12 mouse cellular contexts compared by ENCODE assay signal in the genomic region with DNA sequence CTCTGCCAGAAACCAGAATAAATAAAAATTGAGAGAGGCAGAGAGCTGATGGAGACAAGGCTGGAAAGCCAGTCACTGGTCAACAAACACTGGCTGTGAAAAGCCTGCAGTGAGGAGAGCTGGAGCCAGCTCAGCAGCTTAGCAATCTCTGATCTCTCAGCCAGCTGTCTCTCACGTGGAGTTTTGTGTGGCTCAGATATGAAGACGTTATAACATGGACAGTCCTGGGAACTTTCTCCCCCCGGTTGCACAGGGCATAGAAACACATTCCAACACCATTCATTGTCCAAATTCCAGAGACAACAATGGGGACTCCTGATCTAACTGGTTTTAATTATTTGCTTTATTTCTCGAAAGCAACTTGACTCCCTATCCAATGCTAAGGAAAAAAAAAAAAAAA. TPM values are rescaled to one million over a fixed set of nuclear protein-coding genes. Genes with fewer than 3 reads are reported as not detected.
A peak's percentile ranks its signal among the peaks of the same experiment; 100 is the strongest.
DNase-seq lines count a peak whose midpoint lies in the region; ATAC-seq lines count a peak whose summit lies in the region.
"Had no signal": no experiment of that assay in that cellular context is flagged by ENCODE, and none has a peak within 500 bp of the region (broad histone marks: within the 10 kb centered on the region; RNA-seq: fewer than 3 reads in every experiment).

No protein-coding gene starts in this region.

- 5% methylated on average over 4 of the region's 4 CpGs for whole genome bisulfite sequencing in heart, embryonic 16.5 days
- 4% methylated on average over 4 of the region's 4 CpGs for WGBS in hindbrain, embryonic 11.5 days
- 2% methylated on average over 4 of the region's 4 CpGs for WGBS in midbrain, embryonic 16.5 days

- no peak for ATAC-seq in heart, embryonic 16.5 days (replicated peaks; ENCODE audit: extremely low read depth, insufficient read depth, low FRiP score)
- ATAC-seq in hindbrain, embryonic 11.5 days (ENCODE audit: low FRiP score), result no peak
- ATAC-seq in midbrain, embryonic 16.5 days, result no peak

- intact Hi-C loops in heart, postnatal 14 days (cut with DNase I), result no loop called here

- no peak overlapping the region for H3K27ac ChIP-seq in heart, embryonic 16.5 days (ENCODE audit: low read length)
- peak overlapping the region; percentile 30; the same call in 1 of the 2 replicates for H3K27ac ChIP-seq in hindbrain, embryonic 11.5 days (ENCODE audit: low read depth, low read length)
- H3K27ac ChIP-seq in midbrain, embryonic 16.5 days (ENCODE audit: low read length), result peak overlapping the region; percentile 78
- H3K27ac ChIP-seq: liver, embryonic 15.5 days had no signal

- H3K36me3 ChIP-seq in heart, embryonic 16.5 days (ENCODE audit: control insufficient read depth, insufficient read depth), result no peaks in the 10 kb centered on the region
- H3K36me3 ChIP-seq in hindbrain, embryonic 11.5 days (ENCODE audit: control insufficient read depth, insufficient read depth, low read length), result no peaks in the 10 kb centered on the region
- no peaks in the 10 kb centered on the region for H3K36me3 ChIP-seq in midbrain, embryonic 16.5 days (ENCODE audit: control insufficient read depth, insufficient read depth, low read length)
- H3K36me3 ChIP-seq: liver, embryonic 15.5 days had no signal

- H3K27me3 ChIP-seq in heart, embryonic 16.5 days (ENCODE audit: control insufficient read depth, insufficient read depth, low read length), result peaks cover 19% of the 10 kb centered on the region
- H3K27me3 ChIP-seq in hindbrain, embryonic 11.5 days (ENCODE audit: control insufficient read depth, insufficient read depth, low read length), result no peaks in the 10 kb centered on the region
- H3K27me3 ChIP-seq in midbrain, embryonic 16.5 days (ENCODE audit: control insufficient read depth, insufficient read depth, low read depth, low read length), result no peaks in the 10 kb centered on the region

- peaks cover 15% of the 10 kb centered on the region for H3K4me1 ChIP-seq in heart, embryonic 16.5 days (ENCODE audit: control insufficient read depth, insufficient read depth, low read length)
- H3K4me1 ChIP-seq in hindbrain, embryonic 11.5 days (replicated peaks; ENCODE audit: control insufficient read depth, insufficient read depth, low read length), result 0 out of 2 replicates have a peak, but pooled peaks cover 2% of the 10 kb centered on the region
- H3K4me1 ChIP-seq in midbrain, embryonic 16.5 days (ENCODE audit: control insufficient read depth, insufficient read depth, low read length), result peaks cover 15% of the 10 kb centered on the region
- H3K4me1 ChIP-seq: liver, embryonic 15.5 days had no signal

- H3K4me2 ChIP-seq in heart, embryonic 16.5 days (ENCODE audit: low read depth, low read length), result peak overlapping the region; percentile 89
- H3K4me2 ChIP-seq in hindbrain, embryonic 11.5 days (replicated peaks; ENCODE audit: low read depth, low read length), result peak overlapping the region; percentile 79
- H3K4me2 ChIP-seq in midbrain, embryonic 16.5 days (ENCODE audit: low read length), result peak overlapping the region; percentile 76

- no peak overlapping the region for H3K4me3 ChIP-seq in heart, embryonic 16.5 days (ENCODE audit: low read length)
- peak overlapping the region; percentile 4; the same call in 1 of the 2 replicates for H3K4me3 ChIP-seq in hindbrain, embryonic 11.5 days (ENCODE audit: low read depth, low read length)
- H3K4me3 ChIP-seq in midbrain, embryonic 16.5 days (ENCODE audit: low read depth, low read length), result peak overlapping the region; percentile 87

- H3K9me3 ChIP-seq in heart, embryonic 16.5 days (replicated peaks; ENCODE audit: control insufficient read depth, low read length), result no peaks in the 10 kb centered on the region
- H3K9me3 ChIP-seq in hindbrain, embryonic 11.5 days (ENCODE audit: control insufficient read depth, low read length), result no peaks in the 10 kb centered on the region
- no peaks in the 10 kb centered on the region for H3K9me3 ChIP-seq in midbrain, embryonic 16.5 days (replicated peaks; ENCODE audit: control insufficient read depth, low read length, poor library complexity, severe bottlenecking)
- H3K9me3 ChIP-seq: liver, embryonic 15.5 days had no signal

- DNase-seq in heart, postnatal 14 days, result no peak
- peak; percentile 73 for DNase-seq in embryo, embryonic 10.5 days (ENCODE audit: low spot score)
- peak; percentile 52 for DNase-seq in hindbrain, embryonic 11.5 days (ENCODE audit: low spot score)
- no peak for DNase-seq in adrenal gland, adult (ENCODE audit: inconsistent age in 2 of 2, low spot score in 1 of 2)
- DNase-seq in B cell, adult 2 months, result no peak
- no peak for DNase-seq in frontal cortex, postnatal 36 days (ENCODE audit: low spot score in 2 of 2)
- DNase-seq: adrenal gland, postnatal 25 days; kidney, adult 8-10 months; thymus, postnatal 4 days had no signal

- no peak overlapping the region for H3K9ac ChIP-seq in heart, embryonic 16.5 days (ENCODE audit: low read length)
- H3K9ac ChIP-seq in hindbrain, embryonic 11.5 days (ENCODE audit: low read depth, low read length), result no peak overlapping the region
- peak overlapping the region; percentile 50 for H3K9ac ChIP-seq in midbrain, embryonic 16.5 days (ENCODE audit: low read depth, low read length)
- H3K9ac ChIP-seq: liver, embryonic 15.5 days had no signal

RNA-seq across cellular contexts. Expression of gene Fat3, which starts 2.2 kb away (rescaled TPM):
- 0.76 TPM in 2 replicates for polyA plus RNA-seq in heart, embryonic 16.5 days (2015; fragmentation: Nextera tagmentation; extraction: Ambion mirVana)
- total RNA-seq in heart, postnatal 14 days (2021), result under 1 TPM; 0.57 to 0.88 TPM
- polyA plus RNA-seq in hindbrain, embryonic 11.5 days (2014; fragmentation: Nextera tagmentation; extraction: Ambion mirVana), result 12.7 and 15.5 TPM in 2 replicates
- polyA plus RNA-seq in midbrain, embryonic 16.5 days (2015; fragmentation: Nextera tagmentation; extraction: Ambion mirVana), result 12.8 and 13.4 TPM in 2 replicates

Comparison
In these comparisons a context has a peak if more than half of its experiments do, and no peak if none do; other contexts are left out.
1. DNase-seq: peak in embryo, embryonic 10.5 days (single experiment) and hindbrain, embryonic 11.5 days (single experiment); none in heart, postnatal 14 days (0 of 2), adrenal gland, adult (0 of 2), B cell, adult 2 months (0 of 2) and frontal cortex, postnatal 36 days (0 of 2).
2. Peak in every context shown above with its lines, with median percentiles within 50 percentile points of each other: H3K4me2 ChIP-seq.